Mouse (Mus musculus): ENCODE data around the gene Fblim1.

DNA sequence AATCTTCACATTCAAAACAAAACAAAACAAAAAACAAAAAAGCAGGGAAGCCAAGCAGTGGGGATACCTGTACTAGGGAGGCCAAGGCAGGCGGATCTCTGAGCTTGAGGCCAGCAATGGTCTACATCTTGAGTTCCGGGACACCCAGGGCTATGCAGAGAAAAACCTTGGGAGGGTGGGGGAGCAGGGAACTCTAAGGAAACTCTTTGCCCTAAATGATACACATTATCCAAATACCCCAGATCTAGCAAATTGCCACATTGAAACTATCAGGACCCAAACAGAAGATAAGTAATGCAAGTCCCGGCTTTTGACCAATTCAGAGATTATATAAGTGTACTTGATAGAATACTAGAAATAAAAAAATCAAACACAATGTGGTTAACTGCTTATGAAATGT lies 62.3 kb downstream of the Fblim1 start:
- TF ChIP-seq POLR2A (IDR thresholded peaks at IDR 0.05; ENCODE audit: borderline replicate concordance, extremely low read depth, low read depth, low read length) (no peak), CTCF (IDR thresholded peaks at IDR 0.05; ENCODE audit: insufficient read depth, low read length) (no peak)

Data from lung, adult 2 months (tissue).